ENCODE assay signal across 8 mouse cellular contexts in the genomic region with DNA sequence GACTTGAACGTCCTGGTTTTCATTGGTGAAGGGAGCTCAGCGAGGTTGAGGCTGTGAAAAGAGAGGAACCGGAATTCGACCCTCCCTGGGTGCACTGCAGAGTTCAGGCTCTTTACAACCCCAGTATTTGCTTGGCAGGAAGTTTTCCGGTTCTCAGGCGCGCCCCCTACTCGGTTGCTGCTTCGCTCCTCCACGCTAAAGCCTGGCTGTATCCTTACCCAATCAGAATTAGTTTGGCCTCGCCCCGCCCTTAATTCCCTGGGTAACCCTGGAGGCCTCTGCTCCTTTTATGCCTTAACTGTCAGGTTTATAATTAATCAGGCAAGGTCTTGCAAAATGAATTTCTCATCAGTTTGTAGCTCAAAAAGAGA. TPM values are rescaled to one million over a fixed set of nuclear protein-coding genes. Genes with fewer than 3 reads are reported as not detected.
DNase-seq lines count a peak whose midpoint lies in the region; ATAC-seq and TF ChIP-seq lines count a peak whose summit lies in the region.

No protein-coding gene starts in this region.

- TF ChIP-seq POLR2A in kidney, adult 2 months (IDR thresholded peaks at IDR 0.05; ENCODE audit: low read depth, low read length) = no peak

- ATAC-seq in embryonic facial prominence, embryonic 12.5 days (ENCODE audit: insufficient number of reproducible peaks, insufficient read depth, low FRiP score, low TSS enrichment) = peak; percentile 69
- ATAC-seq in liver, embryonic 14.5 days (ENCODE audit: insufficient read depth) = no peak
- ATAC-seq in neural tube, embryonic 13.5 days (ENCODE audit: low read depth) = peak; percentile 77

- peak; percentile 50 to 66 for DNase-seq in cerebellum, postnatal 14 days
- no peak for DNase-seq in cerebellum, adult 9-11 months
- DNase-seq in heart, adult 8-10 months (ENCODE audit: low spot score) = peak; percentile 74
- DNase-seq in kidney, adult 2 months = peak; percentile 96
- peak in 2 of 3 experiments; percentile 7 to 24 for DNase-seq in liver, embryonic 14.5 days (ENCODE audit: low read depth in 3 of 3, low spot score in 3 of 3)
- peak; percentile 86 for DNase-seq in thymus, postnatal 14 days

- no peaks in the 10 kb centered on the region for H3K36me3 ChIP-seq in embryonic facial prominence, embryonic 12.5 days
- H3K36me3 ChIP-seq in kidney, adult 2 months (ENCODE audit: control insufficient read depth, insufficient read depth, low read length) = no peaks in the 10 kb centered on the region
- H3K36me3 ChIP-seq in liver, embryonic 14.5 days (replicated peaks; ENCODE audit: control insufficient read depth, insufficient read depth, low read depth) = no peaks in the 10 kb centered on the region
- no peaks in the 10 kb centered on the region for H3K36me3 ChIP-seq in neural tube, embryonic 13.5 days

- H3K4me1 ChIP-seq in embryonic facial prominence, embryonic 12.5 days = peaks cover 9% of the 10 kb centered on the region; the same call in 1 of the 2 replicates
- H3K4me1 ChIP-seq in kidney, adult 2 months (ENCODE audit: control insufficient read depth, insufficient read depth, low read length) = peaks cover 3% of the 10 kb centered on the region; the same call in 1 of the 2 replicates
- H3K4me1 ChIP-seq in liver, embryonic 14.5 days (replicated peaks; ENCODE audit: control insufficient read depth in 2 of 2, insufficient read depth in 2 of 2, low read length in 1 of 2) = 0 out of 4 replicates have a peak, but pooled peaks cover 0 to 2% of the 10 kb centered on the region in 2 experiments
- H3K4me1 ChIP-seq in neural tube, embryonic 13.5 days (replicated peaks) = peaks cover 18% of the 10 kb centered on the region

- TF ChIP-seq EP300 in liver, embryonic 14.5 days (IDR thresholded peaks at IDR 0.05; ENCODE audit: low read depth) = no peak

- WGBS in embryonic facial prominence, embryonic 12.5 days = 0% methylated on average over 12 of the region's 12 CpGs
- under 1% methylated on average over 12 of the region's 12 CpGs for WGBS in kidney, adult 2 months
- WGBS in liver, embryonic 14.5 days (ENCODE audit: insufficient replicate concordance) = 1% methylated on average over 12 of the region's 12 CpGs
- WGBS in neural tube, embryonic 13.5 days = under 1% methylated on average over 12 of the region's 12 CpGs

- H3K9ac ChIP-seq in embryonic facial prominence, embryonic 12.5 days = peak overlapping the region; percentile 66; the same call in 1 of the 2 replicates
- no peak overlapping the region for H3K9ac ChIP-seq in liver, embryonic 14.5 days (replicated peaks)
- no peak overlapping the region for H3K9ac ChIP-seq in neural tube, embryonic 13.5 days

- H3K4me2 ChIP-seq in embryonic facial prominence, embryonic 12.5 days (replicated peaks) = peak overlapping the region; percentile 100
- H3K4me2 ChIP-seq in liver, embryonic 14.5 days (ENCODE audit: low read depth) = peak overlapping the region; percentile 75
- peak overlapping the region; percentile 100 for H3K4me2 ChIP-seq in neural tube, embryonic 13.5 days

- no peaks in the 10 kb centered on the region for H3K9me3 ChIP-seq in embryonic facial prominence, embryonic 12.5 days
- no peaks in the 10 kb centered on the region for H3K9me3 ChIP-seq in liver, embryonic 14.5 days (ENCODE audit: control insufficient read depth, low read length)
- no peaks in the 10 kb centered on the region for H3K9me3 ChIP-seq in neural tube, embryonic 13.5 days

- TF ChIP-seq CTCF in kidney, adult 2 months (conservative IDR thresholded peaks at IDR 0.05; ENCODE audit: insufficient read depth, insufficient read length, low read depth, low read length) = no peak
- 0 out of 2 replicates have a peak, but pooled peaks have one; percentile 9 for TF ChIP-seq CTCF in liver, embryonic 14.5 days (IDR thresholded peaks at IDR 0.05; ENCODE audit: low read depth)

- peaks cover 29% of the 10 kb centered on the region for H3K27me3 ChIP-seq in embryonic facial prominence, embryonic 12.5 days
- H3K27me3 ChIP-seq in kidney, adult 2 months (replicated peaks; ENCODE audit: control insufficient read depth, insufficient read depth, low read length) = no peaks in the 10 kb centered on the region
- H3K27me3 ChIP-seq in liver, embryonic 14.5 days (ENCODE audit: control insufficient read depth, insufficient read depth, low read length) = peaks cover 35% of the 10 kb centered on the region
- peaks cover 33% of the 10 kb centered on the region for H3K27me3 ChIP-seq in neural tube, embryonic 13.5 days

- H3K27ac ChIP-seq in embryonic facial prominence, embryonic 12.5 days = 0 out of 2 replicates have a peak overlapping the region, but pooled peaks have one; percentile 32
- H3K27ac ChIP-seq in kidney, adult 2 months (ENCODE audit: insufficient read depth, low read depth, low read length) = peak overlapping the region; percentile 81
- no peak overlapping the region for H3K27ac ChIP-seq in liver, embryonic 14.5 days
- H3K27ac ChIP-seq in neural tube, embryonic 13.5 days (replicated peaks) = no peak overlapping the region

- H3K4me3 ChIP-seq in embryonic facial prominence, embryonic 12.5 days = peak overlapping the region; percentile 76
- H3K4me3 ChIP-seq in kidney, adult 2 months (ENCODE audit: insufficient read depth, low read depth, low read length) = peak overlapping the region; percentile 78
- H3K4me3 ChIP-seq in liver, embryonic 14.5 days (ENCODE audit: insufficient read depth in 1 of 2, low read depth in 2 of 2, low read length in 2 of 2) = peak overlapping the region; percentile 50 to 54; a peak in 3 of 4 replicates
- H3K4me3 ChIP-seq in neural tube, embryonic 13.5 days = peak overlapping the region; percentile 70

RNA-seq across cellular contexts. Expression of gene Usp43, which starts 0.8 kb away (rescaled TPM):
- polyA plus RNA-seq in embryonic facial prominence, embryonic 12.5 days (2016; fragmentation: Nextera tagmentation; extraction: Ambion mirVana) = 1.3 and 1.4 TPM in 2 replicates
- 1 to 10 TPM; 1.0 to 2.0 (median 1.4) TPM for total RNA-seq in heart, adult 8-10 months (2022)
- 3.0 and 3.5 TPM in 2 replicates for polyA plus RNA-seq in kidney, adult 2 months (2012; rRNA removed)
- polyA plus RNA-seq in liver, embryonic 14.5 days (2012; rRNA removed) = 0.05 and 0.06 TPM in 2 replicates
- polyA plus RNA-seq in liver, embryonic 14.5 days (2014; fragmentation: Nextera tagmentation; extraction: Ambion mirVana) = 0.08 TPM in 1 of 2 replicates, not detected in the other
- polyA plus RNA-seq in neural tube, embryonic 13.5 days (2015; fragmentation: Nextera tagmentation; extraction: Ambion mirVana) = 0.18 and 0.35 TPM in 2 replicates

RNA-seq across cellular contexts. Expression of gene Cfap52, which starts 42.7 kb away (rescaled TPM):
- polyA plus RNA-seq in embryonic facial prominence, embryonic 12.5 days (2016; fragmentation: Nextera tagmentation; extraction: Ambion mirVana) = 0.34 and 0.61 TPM in 2 replicates
- total RNA-seq in heart, adult 8-10 months (2022) = under 1 TPM in 1 of 4 experiments, not detected in 3; 0.32 TPM
- 1.9 and 4.8 TPM in 2 replicates for polyA plus RNA-seq in kidney, adult 2 months (2012; rRNA removed)
- polyA plus RNA-seq in liver, embryonic 14.5 days (2012; rRNA removed) = 0.02 TPM in 1 of 2 replicates, not detected in the other
- not detected in 2 replicates for polyA plus RNA-seq in liver, embryonic 14.5 days (2014; fragmentation: Nextera tagmentation; extraction: Ambion mirVana)
- 0.95 and 1.6 TPM in 2 replicates for polyA plus RNA-seq in neural tube, embryonic 13.5 days (2015; fragmentation: Nextera tagmentation; extraction: Ambion mirVana)

RNA-seq across cellular contexts. Expression of gene Stx8, which starts 43.3 kb away (rescaled TPM):
- polyA plus RNA-seq in embryonic facial prominence, embryonic 12.5 days (2016; fragmentation: Nextera tagmentation; extraction: Ambion mirVana) = 58.4 and 59.2 TPM in 2 replicates
- 10 to 100 TPM; 24.6 to 34.0 (median 28.6) TPM for total RNA-seq in heart, adult 8-10 months (2022)
- polyA plus RNA-seq in kidney, adult 2 months (2012; rRNA removed) = 6.9 and 10.7 TPM in 2 replicates
- 3.0 and 8.1 TPM in 2 replicates for polyA plus RNA-seq in liver, embryonic 14.5 days (2012; rRNA removed)
- 22.0 and 24.5 TPM in 2 replicates for polyA plus RNA-seq in liver, embryonic 14.5 days (2014; fragmentation: Nextera tagmentation; extraction: Ambion mirVana)
- 73.8 and 74.2 TPM in 2 replicates for polyA plus RNA-seq in neural tube, embryonic 13.5 days (2015; fragmentation: Nextera tagmentation; extraction: Ambion mirVana)

Comparison
In these comparisons a context has a peak if more than half of its experiments do, and no peak if none do; other contexts are left out.
1. H3K27ac ChIP-seq: peak in embryonic facial prominence, embryonic 12.5 days (single experiment) and kidney, adult 2 months (single experiment); none in liver, embryonic 14.5 days (single experiment) and neural tube, embryonic 13.5 days (single experiment).
2. Peak in every context shown above with its lines, with median percentiles within 50 percentile points of each other: H3K4me2 ChIP-seq and H3K4me3 ChIP-seq.